Mouse (Mus musculus): ENCODE results near the gene Ppp1r12c. TPM values are rescaled to one million over a fixed set of nuclear protein-coding genes. Genes with fewer than 3 reads are reported as not detected.

The Ppp1r12c gene
- polyA plus RNA-seq, 1 experiment: 68.7 TPM

GRCm38 (mm10) chr7:4482281-4482680 lies 19.2 kb downstream of the Ppp1r12c start:
- H3K36me3 ChIP-seq (ENCODE audit: control insufficient read depth, insufficient read depth, low read length, poor library complexity, severe bottlenecking): no peaks in the 10 kb centered on the region; the same call in 1 of the 2 replicates

GRCm38 (mm10) chr7:4479674-4480073 lies 21.8 kb downstream of the Ppp1r12c start:
- H3K4me3 ChIP-seq (ENCODE audit: low read depth, low read length): no peak overlapping the region

More at GRCm38 (mm10) chr7:4482281-4482680, 19.2 kb downstream of the Ppp1r12c start:
- Histone ChIP-seq H3K4me1 (ENCODE audit: control insufficient read depth, insufficient read depth, low read length) (no peaks in the 10 kb centered on the region), H3K9ac (ENCODE audit: low read depth, poor library complexity, severe bottlenecking) (no peak overlapping the region), H3K27me3 (ENCODE audit: control insufficient read depth, insufficient read depth, low read length, poor library complexity, severe bottlenecking) (no peaks in the 10 kb centered on the region), H3K27ac (ENCODE audit: insufficient read depth, low read length) (no peak overlapping the region), H3K4me3 (ENCODE audit: low read depth, low read length) (0 out of 2 replicates have a peak overlapping the region, but pooled peaks have one; percentile 10), H3K9me3 (replicated peaks; ENCODE audit: control insufficient read depth, insufficient read depth, low read length, poor library complexity, severe bottlenecking) (no peaks in the 10 kb centered on the region)
- no peak for TF ChIP-seq EP300 (IDR thresholded peaks at IDR 0.05; ENCODE audit: insufficient read depth, low read depth, low read length)
- no peak for TF ChIP-seq POLR2A (IDR thresholded peaks at IDR 0.05; ENCODE audit: insufficient read depth, low read length)
- no peak for TF ChIP-seq CTCF (IDR thresholded peaks at IDR 0.05; ENCODE audit: low read depth, low read length)

GRCm38 (mm10) chr7:4478796-4479291 lies 22.6 kb downstream of the Ppp1r12c start:
- TF ChIP-seq POLR2A (IDR thresholded peaks at IDR 0.05; ENCODE audit: insufficient read depth, low read length) (no peak), EP300 (IDR thresholded peaks at IDR 0.05; ENCODE audit: insufficient read depth, low read depth, low read length) (no peak), CTCF (IDR thresholded peaks at IDR 0.05; ENCODE audit: low read depth, low read length) (no peak)
- no peaks in the 10 kb centered on the region for H3K27me3 ChIP-seq (ENCODE audit: control insufficient read depth, insufficient read depth, low read length, poor library complexity, severe bottlenecking)
- no peaks in the 10 kb centered on the region for H3K4me1 ChIP-seq (ENCODE audit: control insufficient read depth, insufficient read depth, low read length)
- peak overlapping the region; percentile 48 for H3K4me3 ChIP-seq (ENCODE audit: low read depth, low read length)
- peak overlapping the region; percentile 8; the same call in 1 of the 2 replicates for H3K9ac ChIP-seq (ENCODE audit: low read depth, poor library complexity, severe bottlenecking)
- H3K9me3 ChIP-seq (replicated peaks; ENCODE audit: control insufficient read depth, insufficient read depth, low read length, poor library complexity, severe bottlenecking): no peaks in the 10 kb centered on the region
- H3K36me3 ChIP-seq (ENCODE audit: control insufficient read depth, insufficient read depth, low read length, poor library complexity, severe bottlenecking): no peaks in the 10 kb centered on the region
- no peak overlapping the region for H3K27ac ChIP-seq (ENCODE audit: insufficient read depth, low read length)

More at GRCm38 (mm10) chr7:4479674-4480073, 21.8 kb downstream of the Ppp1r12c start:
- Histone ChIP-seq H3K4me1 (ENCODE audit: control insufficient read depth, insufficient read depth, low read length) (no peaks in the 10 kb centered on the region), H3K36me3 (ENCODE audit: control insufficient read depth, insufficient read depth, low read length, poor library complexity, severe bottlenecking) (no peaks in the 10 kb centered on the region), H3K27me3 (ENCODE audit: control insufficient read depth, insufficient read depth, low read length, poor library complexity, severe bottlenecking) (no peaks in the 10 kb centered on the region), H3K9ac (ENCODE audit: low read depth, poor library complexity, severe bottlenecking) (no peak overlapping the region), H3K9me3 (replicated peaks; ENCODE audit: control insufficient read depth, insufficient read depth, low read length, poor library complexity, severe bottlenecking) (no peaks in the 10 kb centered on the region), H3K27ac (ENCODE audit: insufficient read depth, low read length) (no peak overlapping the region)
- TF ChIP-seq POLR2A (IDR thresholded peaks at IDR 0.05; ENCODE audit: insufficient read depth, low read length): no peak
- TF ChIP-seq CTCF (IDR thresholded peaks at IDR 0.05; ENCODE audit: low read depth, low read length): peak; percentile 60

GRCm38 (mm10) chr7:4478021-4478795 lies 23.3 kb downstream of the Ppp1r12c start:
- TF ChIP-seq POLR2A (IDR thresholded peaks at IDR 0.05; ENCODE audit: insufficient read depth, low read length) (no peak), CTCF (IDR thresholded peaks at IDR 0.05; ENCODE audit: low read depth, low read length) (no peak), EP300 (IDR thresholded peaks at IDR 0.05; ENCODE audit: insufficient read depth, low read depth, low read length) (no peak)
- H3K36me3 ChIP-seq (ENCODE audit: control insufficient read depth, insufficient read depth, low read length, poor library complexity, severe bottlenecking): no peaks in the 10 kb centered on the region
- peak overlapping the region; percentile 62 for H3K4me3 ChIP-seq (ENCODE audit: low read depth, low read length)
- no peaks in the 10 kb centered on the region for H3K4me1 ChIP-seq (ENCODE audit: control insufficient read depth, insufficient read depth, low read length)
- peak overlapping the region; percentile 21; the same call in 1 of the 2 replicates for H3K27ac ChIP-seq (ENCODE audit: insufficient read depth, low read length)
- H3K9ac ChIP-seq (ENCODE audit: low read depth, poor library complexity, severe bottlenecking): peak overlapping the region; percentile 12; the same call in 1 of the 2 replicates
- H3K9me3 ChIP-seq (replicated peaks; ENCODE audit: control insufficient read depth, insufficient read depth, low read length, poor library complexity, severe bottlenecking): no peaks in the 10 kb centered on the region
- H3K27me3 ChIP-seq (ENCODE audit: control insufficient read depth, insufficient read depth, low read length, poor library complexity, severe bottlenecking): no peaks in the 10 kb centered on the region

- H3K27me3 ChIP-seq (ENCODE audit: control insufficient read depth, insufficient read depth, low read length, poor library complexity, severe bottlenecking): no peaks in the 10 kb centered on the region
- no peak overlapping the region for H3K4me3 ChIP-seq (ENCODE audit: low read depth, low read length)
- no peaks in the 10 kb centered on the region for H3K4me1 ChIP-seq (ENCODE audit: control insufficient read depth, insufficient read depth, low read length)
- no peak for TF ChIP-seq CTCF (IDR thresholded peaks at IDR 0.05; ENCODE audit: low read depth, low read length)
- no peak for TF ChIP-seq EP300 (IDR thresholded peaks at IDR 0.05; ENCODE audit: insufficient read depth, low read depth, low read length)
- no peak for TF ChIP-seq POLR2A (IDR thresholded peaks at IDR 0.05; ENCODE audit: insufficient read depth, low read length)
- H3K9me3 ChIP-seq (replicated peaks; ENCODE audit: control insufficient read depth, insufficient read depth, low read length, poor library complexity, severe bottlenecking): no peaks in the 10 kb centered on the region
- H3K36me3 ChIP-seq (ENCODE audit: control insufficient read depth, insufficient read depth, low read length, poor library complexity, severe bottlenecking): no peaks in the 10 kb centered on the region
- H3K27ac ChIP-seq (ENCODE audit: insufficient read depth, low read length): no peak overlapping the region
- H3K9ac ChIP-seq (ENCODE audit: low read depth, poor library complexity, severe bottlenecking): no peak overlapping the region
Measured at GRCm38 (mm10) chr7:4473940-4474339, 27.5 kb downstream of the Ppp1r12c start.

- no peak overlapping the region for H3K27ac ChIP-seq (ENCODE audit: insufficient read depth, low read length)
- H3K4me1 ChIP-seq (ENCODE audit: control insufficient read depth, insufficient read depth, low read length): no peaks in the 10 kb centered on the region
- peak overlapping the region; percentile 53 for H3K4me3 ChIP-seq (ENCODE audit: low read depth, low read length)
- H3K9me3 ChIP-seq (replicated peaks; ENCODE audit: control insufficient read depth, insufficient read depth, low read length, poor library complexity, severe bottlenecking): no peaks in the 10 kb centered on the region
- no peaks in the 10 kb centered on the region for H3K27me3 ChIP-seq (ENCODE audit: control insufficient read depth, insufficient read depth, low read length, poor library complexity, severe bottlenecking)
- TF ChIP-seq POLR2A (IDR thresholded peaks at IDR 0.05; ENCODE audit: insufficient read depth, low read length) (no peak), CTCF (IDR thresholded peaks at IDR 0.05; ENCODE audit: low read depth, low read length) (peak; percentile 76), EP300 (IDR thresholded peaks at IDR 0.05; ENCODE audit: insufficient read depth, low read depth, low read length) (no peak)
- no peaks in the 10 kb centered on the region for H3K36me3 ChIP-seq (ENCODE audit: control insufficient read depth, insufficient read depth, low read length, poor library complexity, severe bottlenecking)
- H3K9ac ChIP-seq (ENCODE audit: low read depth, poor library complexity, severe bottlenecking): 0 out of 2 replicates have a peak overlapping the region, but pooled peaks have one; percentile 24
Measured at GRCm38 (mm10) chr7:4471179-4471555, 30.3 kb downstream of the Ppp1r12c start.

All from ES-Bruce4 (cell line).